Mouse (Mus musculus): Measurements from ENCODE around the gene Hcrt. TPM values are rescaled to one million over a fixed set of nuclear protein-coding genes. Genes with fewer than 3 reads are reported as not detected.
"Not testable (repeated sequence)": the region's sequence is repeated elsewhere in the genome, so short reads cannot be mapped to it uniquely, and the experiment has no call there.

Hcrt gene
- not detected in 2 replicates for total RNA-seq (2015)
- total RNA-seq (2017): not detected in 2 replicates

GRCm38 (mm10) chr11:100762831-100763230 lies at the start of gene Hcrt:
Gene Hcrt, minus strand, starts transcription at chr11:100762931.
- ATAC-seq (replicated peaks; ENCODE audit: poor library complexity): no peak

GRCm38 (mm10) chr11:100811132-100811531 lies 48.4 kb upstream of the Hcrt start:
- ATAC-seq (replicated peaks; ENCODE audit: poor library complexity): no peak

- no peak for ATAC-seq (replicated peaks; ENCODE audit: poor library complexity)
Observed at GRCm38 (mm10) chr11:100810516-100810915, 47.8 kb upstream of the Hcrt start.

GRCm38 (mm10) chr11:100806380-100807305 lies 43.9 kb upstream of the Hcrt start:
- no peak for ATAC-seq (replicated peaks; ENCODE audit: poor library complexity)

GRCm38 (mm10) chr11:100805535-100805934 lies 42.8 kb upstream of the Hcrt start:
- peak; percentile 70 for ATAC-seq (replicated peaks; ENCODE audit: poor library complexity)

- ATAC-seq (replicated peaks; ENCODE audit: poor library complexity): peak; percentile 70
Observed at GRCm38 (mm10) chr11:100804409-100804808, 41.7 kb upstream of the Hcrt start.

GRCm38 (mm10) chr11:100799426-100799825 lies 36.7 kb upstream of the Hcrt start:
- ATAC-seq (replicated peaks; ENCODE audit: poor library complexity): no peak

GRCm38 (mm10) chr11:100796585-100796984 lies 33.9 kb upstream of the Hcrt start:
- ATAC-seq (replicated peaks; ENCODE audit: poor library complexity): no peak

GRCm38 (mm10) chr11:100795386-100795785 lies 32.7 kb upstream of the Hcrt start:
- ATAC-seq (replicated peaks; ENCODE audit: poor library complexity): no peak

- no peak for ATAC-seq (replicated peaks; ENCODE audit: poor library complexity)
Observed at GRCm38 (mm10) chr11:100791457-100792049, 28.8 kb upstream of the Hcrt start.

- not testable (repeated sequence) for ATAC-seq (replicated peaks; ENCODE audit: poor library complexity)
Observed at GRCm38 (mm10) chr11:100790644-100791043, 27.9 kb upstream of the Hcrt start.

GRCm38 (mm10) chr11:100789702-100790101 lies 27.0 kb upstream of the Hcrt start:
- no peak for ATAC-seq (replicated peaks; ENCODE audit: poor library complexity)

- no peak for ATAC-seq (replicated peaks; ENCODE audit: poor library complexity)
Observed at GRCm38 (mm10) chr11:100785774-100786173, 23.0 kb upstream of the Hcrt start.

GRCm38 (mm10) chr11:100784286-100784685 lies 21.6 kb upstream of the Hcrt start:
- ATAC-seq (replicated peaks; ENCODE audit: poor library complexity): no peak

- no peak for ATAC-seq (replicated peaks; ENCODE audit: poor library complexity)
Observed at GRCm38 (mm10) chr11:100782568-100782967, 19.8 kb upstream of the Hcrt start.

- no peak for ATAC-seq (replicated peaks; ENCODE audit: poor library complexity)
Observed at GRCm38 (mm10) chr11:100781763-100782475, 19.2 kb upstream of the Hcrt start.

GRCm38 (mm10) chr11:100780247-100780646 lies 17.5 kb upstream of the Hcrt start:
- ATAC-seq (replicated peaks; ENCODE audit: poor library complexity): no peak

GRCm38 (mm10) chr11:100778069-100778468 lies 15.3 kb upstream of the Hcrt start:
- no peak for ATAC-seq (replicated peaks; ENCODE audit: poor library complexity)

- no peak for ATAC-seq (replicated peaks; ENCODE audit: poor library complexity)
Observed at GRCm38 (mm10) chr11:100775921-100776320, 13.2 kb upstream of the Hcrt start.

GRCm38 (mm10) chr11:100774261-100774660 lies 11.5 kb upstream of the Hcrt start:
- ATAC-seq (replicated peaks; ENCODE audit: poor library complexity): no peak

- peak; percentile 92 for ATAC-seq (replicated peaks; ENCODE audit: poor library complexity)
Observed at GRCm38 (mm10) chr11:100770646-100771408, 8.1 kb upstream of the Hcrt start, which contains the start of gene Ghdc. Gene Ghdc, minus strand, starts transcription at chr11:100770957.
